23 mouse cellular contexts compared by ENCODE assay signal in genomic region chr2:129872071-129872470, GRCm38 (mm10).
DNase-seq lines count a peak whose midpoint lies in the region; ATAC-seq lines count a peak whose summit lies in the region.
"Had no signal": no experiment of that assay in that cellular context is flagged by ENCODE, and none has a peak within 500 bp of the region (broad histone marks: within the 10 kb centered on the region; RNA-seq: fewer than 3 reads in every experiment).

No protein-coding gene starts in this region.

- intact Hi-C loops in heart, postnatal 36 days (cut with DNase I): loop anchor here (2.0 kb wide), 1 partner anchor 71 kb away; the partner anchor contains the start of gene Stk35

- H3K4me2 ChIP-seq in heart, embryonic 13.5 days: 0 out of 2 replicates have a peak overlapping the region, but pooled peaks have one; percentile 41
- H3K4me2 ChIP-seq: hindbrain, embryonic 15.5 days; midbrain, embryonic 13.5 days had no signal

- no peaks in the 10 kb centered on the region for H3K36me3 ChIP-seq in heart, embryonic 13.5 days
- H3K36me3 ChIP-seq: hindbrain, embryonic 10.5 days; hindbrain, embryonic 15.5 days; midbrain, embryonic 13.5 days had no signal

- no peak overlapping the region for H3K4me3 ChIP-seq in heart, embryonic 13.5 days
- H3K4me3 ChIP-seq: erythroblast, embryonic 14.5 days; hindbrain, embryonic 10.5 days; hindbrain, embryonic 15.5 days; midbrain, embryonic 13.5 days had no signal

- WGBS in heart, embryonic 13.5 days: 62% methylated on average over 7 of the region's 7 CpGs

- H3K4me1 ChIP-seq in heart, embryonic 13.5 days: peaks cover 27% of the 10 kb centered on the region
- H3K4me1 ChIP-seq: hindbrain, embryonic 10.5 days; midbrain, embryonic 13.5 days had no signal

- H3K27me3 ChIP-seq in heart, embryonic 13.5 days (replicated peaks): no peaks in the 10 kb centered on the region
- H3K27me3 ChIP-seq: hindbrain, embryonic 15.5 days; midbrain, embryonic 13.5 days had no signal

- H3K9ac ChIP-seq in heart, embryonic 13.5 days: no peak overlapping the region
- H3K9ac ChIP-seq: hindbrain, embryonic 15.5 days; liver, embryonic 14.5 days; midbrain, embryonic 13.5 days had no signal

- no peak for ATAC-seq in cerebellum, adult (ENCODE audit: insufficient number of reproducible peaks, low FRiP score, low TSS enrichment)
- ATAC-seq in heart, embryonic 13.5 days (ENCODE audit: extremely low read depth, insufficient number of reproducible peaks, low FRiP score, low TSS enrichment): no peak
- ATAC-seq: CD4-positive, CD25-positive, alpha-beta regulatory T cell, adult 4 months; inflammation-experienced regulatory T-cells, adult 6 months; midbrain, embryonic 13.5 days had no signal

- no peaks in the 10 kb centered on the region for H3K9me3 ChIP-seq in heart, embryonic 13.5 days
- H3K9me3 ChIP-seq: hindbrain, embryonic 10.5 days; hindbrain, embryonic 15.5 days; midbrain, embryonic 13.5 days had no signal

- peak; percentile 45 for DNase-seq in cerebellum, adult 9-10 months
- DNase-seq in heart, postnatal 36 days: no peak
- peak; percentile 26 for DNase-seq in Muller cell, postnatal 12 days (ENCODE audit: inconsistent ontology term)
- DNase-seq in cerebellum, postnatal 25 days: peak; percentile 42 to 58
- DNase-seq in kidney, postnatal 25 days: no peak
- DNase-seq: adrenal gland, postnatal 25 days; gastrocnemius, postnatal 10 days; kidney, adult 11 months; kidney, postnatal 14 days; liver; lung, adult 2 months; lung, postnatal 10 days; thymus, postnatal 4 days had no signal

- peak overlapping the region; percentile 71 for H3K27ac ChIP-seq in heart, embryonic 13.5 days (replicated peaks)
- H3K27ac ChIP-seq: hindbrain, embryonic 10.5 days; hindbrain, embryonic 15.5 days; liver, embryonic 14.5 days; macrophage; midbrain, embryonic 13.5 days had no signal

Comparison
In these comparisons a context has a peak if more than half of its experiments do, and no peak if none do; other contexts are left out.
1. DNase-seq: peak in cerebellum, adult 9-10 months (single experiment), Muller cell, postnatal 12 days (single experiment) and cerebellum, postnatal 25 days (2 of 2); none in heart, postnatal 36 days (0 of 2) and kidney, postnatal 25 days (0 of 2).